Mouse (Mus musculus) kidney, embryonic 14.5 days (tissue): Measurements from ENCODE around the gene Olfr1427. TPM values are rescaled to one million over a fixed set of nuclear protein-coding genes. Genes with fewer than 3 reads are reported as not detected.

ENCODE experiments used
- ATAC-seq: fragments of 200-750 bp; cut with Nextera tagmentation; 2 replicates; pipeline ENCODE4 v1.8.0; 2017; ENCODE audit warnings: moderate number of reproducible peaks, mild to moderate bottlenecking, moderate TSS enrichment, moderate library complexity; ENCODE audit not compliant: low FRiP score, low TSS enrichment
- H3K27ac ChIP-seq: fragments of 300-500 bp; sonication (generic); 2 replicates; pipeline ENCODE4 v1.5.1; 2014; ENCODE audit warnings: low read depth, mild to moderate bottlenecking, low read length, moderate library complexity, mixed read lengths
- H3K27me3 ChIP-seq: fragments of 300-500 bp; sonication (generic); 2 replicates; pipeline ENCODE4 v1.6.1; 2014; ENCODE audit warnings: mild to moderate bottlenecking, low read length; ENCODE audit not compliant: control insufficient read depth, insufficient read depth
- H3K36me3 ChIP-seq: fragments of 300-500 bp; sonication (generic); 2 replicates; pipeline ENCODE4 v1.6.1; 2014; ENCODE audit warnings: low read length, mixed read lengths; ENCODE audit not compliant: control insufficient read depth, insufficient read depth
- H3K4me1 ChIP-seq: fragments of 300-500 bp; sonication (generic); 2 replicates; pipeline ENCODE4 v1.6.1; 2014; ENCODE audit warnings: low read length, mixed read lengths; ENCODE audit not compliant: control insufficient read depth, insufficient read depth
- H3K4me2 ChIP-seq: fragments of 300-500 bp; sonication (generic); replicated peaks from 2 replicates; pipeline ENCODE4 v1.6.1; 2014; ENCODE audit warnings: low read depth, mild to moderate bottlenecking, low read length
- H3K4me3 ChIP-seq: fragments of 300-500 bp; sonication (generic); 2 replicates; pipeline ENCODE4 v1.5.1; 2014; ENCODE audit warnings: mild to moderate bottlenecking, low read length
- H3K9ac ChIP-seq: fragments of 300-500 bp; sonication (generic); 2 replicates; pipeline ENCODE4 v1.6.1; 2014; ENCODE audit warnings: low read depth, mild to moderate bottlenecking, low read length, moderate library complexity
- H3K9me3 ChIP-seq: fragments of 300-500 bp; sonication (generic); 2 replicates; pipeline ENCODE4 v1.6.1; 2016; ENCODE audit warnings: low read length; ENCODE audit not compliant: control insufficient read depth
- WGBS: fragments of 180-500 bp; shearing (Covaris S2); extraction: QIAGEN DNeasy Blood & Tissue Kit; methylation state at CpG from one replicate; pipeline ENCODE4 v1.1.7; 2014; 5-methylcytosine and 5-hydroxymethylcytosine counted together
- polyA plus RNA-seq: library from polyadenylated mRNA; unstranded; fragments of >200 nt; fragmentation: Nextera tagmentation; extraction: Ambion mirVana; gene quantifications from 2 replicates; pipeline ENCODE4 v1.2.1, GENCODE M21; 2014

The Olfr1427 gene
- not detected in 2 replicates for polyA plus RNA-seq

GRCm38 (mm10) chr19:12103234-12103633 lies at the start of gene Olfr1427:
TSS of gene Olfr1427 (minus strand) at chr19:12103334.
- Histone ChIP-seq H3K36me3 (no peaks in the 10 kb centered on the region), H3K9me3 (no peaks in the 10 kb centered on the region), H3K27ac (no peak within 1 kb of the TSS), H3K4me2 (no peak within 1 kb of the TSS), H3K9ac (no peak within 1 kb of the TSS), H3K4me3 (no peak within 1 kb of the TSS), H3K4me1 (no peaks in the 10 kb centered on the region), H3K27me3 (no peaks in the 10 kb centered on the region)
- no peak for ATAC-seq
- 93% methylated on average over 2 of the region's 2 CpGs for WGBS

- no peaks in the 10 kb centered on the region for H3K27me3 ChIP-seq
- 94% methylated on average over 3 of the region's 3 CpGs for WGBS
- H3K27ac ChIP-seq = no peak overlapping the region
- no peak overlapping the region for H3K9ac ChIP-seq
- H3K4me1 ChIP-seq = no peaks in the 10 kb centered on the region
- no peaks in the 10 kb centered on the region for H3K9me3 ChIP-seq
- no peak for ATAC-seq
- no peak overlapping the region for H3K4me3 ChIP-seq
- no peaks in the 10 kb centered on the region for H3K36me3 ChIP-seq
- H3K4me2 ChIP-seq = no peak overlapping the region
These were observed 42.3 kb upstream of the Olfr1427 start for GRCm38 (mm10) chr19:12145452-12145851.

- Histone ChIP-seq H3K4me2 (no peak overlapping the region), H3K9me3 (no peaks in the 10 kb centered on the region), H3K4me3 (no peak overlapping the region), H3K27ac (no peak overlapping the region), H3K4me1 (no peaks in the 10 kb centered on the region), H3K9ac (no peak overlapping the region), H3K36me3 (no peaks in the 10 kb centered on the region), H3K27me3 (no peaks in the 10 kb centered on the region)
- 67% methylated on average over 1 of the region's 1 CpGs for WGBS
- no peak for ATAC-seq
These were observed 40.2 kb upstream of the Olfr1427 start for GRCm38 (mm10) chr19:12143356-12143755.

- Histone ChIP-seq H3K4me3 (no peak overlapping the region), H3K4me1 (no peaks in the 10 kb centered on the region), H3K9ac (no peak overlapping the region), H3K27me3 (no peaks in the 10 kb centered on the region), H3K27ac (no peak overlapping the region), H3K4me2 (no peak overlapping the region), H3K9me3 (no peaks in the 10 kb centered on the region), H3K36me3 (no peaks in the 10 kb centered on the region)
- 33% methylated on average over 2 of the region's 2 CpGs for WGBS
- no peak for ATAC-seq
These were observed 31.2 kb upstream of the Olfr1427 start for GRCm38 (mm10) chr19:12134289-12134688.

- no peak for ATAC-seq
- WGBS = 79% methylated on average over 3 of the region's 3 CpGs
- H3K9me3 ChIP-seq = no peaks in the 10 kb centered on the region
- H3K4me3 ChIP-seq = no peak within 1 kb of the TSS
- no peak within 1 kb of the TSS for H3K4me2 ChIP-seq
- H3K27me3 ChIP-seq = no peaks in the 10 kb centered on the region
- H3K9ac ChIP-seq = no peak within 1 kb of the TSS
- H3K36me3 ChIP-seq = no peaks in the 10 kb centered on the region
- H3K27ac ChIP-seq = no peak within 1 kb of the TSS
- H3K4me1 ChIP-seq = no peaks in the 10 kb centered on the region
These were observed 20.0 kb upstream of the Olfr1427 start, which contains the start of gene Olfr76 for GRCm38 (mm10) chr19:12123103-12123502. TSS of gene Olfr76 (minus strand) at chr19:12123203.

GRCm38 (mm10) chr19:12116464-12116863 lies 13.3 kb upstream of the Olfr1427 start:
- Histone ChIP-seq H3K36me3 (no peaks in the 10 kb centered on the region), H3K9ac (no peak overlapping the region), H3K9me3 (no peaks in the 10 kb centered on the region), H3K4me2 (no peak overlapping the region), H3K4me1 (no peaks in the 10 kb centered on the region), H3K4me3 (no peak overlapping the region), H3K27me3 (no peaks in the 10 kb centered on the region), H3K27ac (no peak overlapping the region)
- WGBS = 88% methylated on average over 3 of the region's 3 CpGs
- no peak for ATAC-seq

GRCm38 (mm10) chr19:12115797-12116196 lies 12.7 kb upstream of the Olfr1427 start, which contains the start of gene Olfr1428:
TSS of gene Olfr1428 (minus strand) at chr19:12115897.
- 81% methylated on average over 1 of the region's 1 CpGs for WGBS

GRCm38 (mm10) chr19:12113807-12114206 lies 10.7 kb upstream of the Olfr1427 start:
- ATAC-seq = no peak
- no peak overlapping the region for H3K27ac ChIP-seq
- WGBS = 73% methylated on average over 1 of the region's 1 CpGs

More at GRCm38 (mm10) chr19:12115797-12116196, 12.7 kb upstream of the Olfr1427 start, which contains the start of gene Olfr1428:
- H3K9ac ChIP-seq = no peak within 1 kb of the TSS
- H3K36me3 ChIP-seq = no peaks in the 10 kb centered on the region
- no peak within 1 kb of the TSS for H3K4me3 ChIP-seq
- no peak within 1 kb of the TSS for H3K4me2 ChIP-seq
- no peaks in the 10 kb centered on the region for H3K4me1 ChIP-seq
- H3K27ac ChIP-seq = no peak within 1 kb of the TSS
- ATAC-seq = no peak
- H3K9me3 ChIP-seq = no peaks in the 10 kb centered on the region
- no peaks in the 10 kb centered on the region for H3K27me3 ChIP-seq

GRCm38 (mm10) chr19:12104541-12104940 lies 1.4 kb upstream of the Olfr1427 start:
- ATAC-seq = no peak
- 76% methylated on average over 1 of the region's 1 CpGs for WGBS
- Histone ChIP-seq H3K36me3 (no peaks in the 10 kb centered on the region), H3K27ac (no peak overlapping the region), H3K9me3 (no peaks in the 10 kb centered on the region), H3K4me2 (no peak overlapping the region), H3K4me1 (no peaks in the 10 kb centered on the region), H3K27me3 (no peaks in the 10 kb centered on the region), H3K9ac (no peak overlapping the region), H3K4me3 (no peak overlapping the region)

More at GRCm38 (mm10) chr19:12113807-12114206, 10.7 kb upstream of the Olfr1427 start:
- H3K36me3 ChIP-seq = no peaks in the 10 kb centered on the region
- no peak overlapping the region for H3K9ac ChIP-seq
- no peak overlapping the region for H3K4me2 ChIP-seq
- H3K4me1 ChIP-seq = no peaks in the 10 kb centered on the region
- H3K4me3 ChIP-seq = no peak overlapping the region
- H3K9me3 ChIP-seq = no peaks in the 10 kb centered on the region
- H3K27me3 ChIP-seq = no peaks in the 10 kb centered on the region
